Mouse (Mus musculus): ENCODE measurements at regions not wholly inside any gene's neighbourhood (a gene's known extent, or its start where the extent isn't known, plus 50 kb on each side); places are given as distances from the start of the nearest gene placed in this dataset.
A peak's percentile ranks its signal among the peaks of the same experiment; 100 is the strongest.

- Histone ChIP-seq H3K4me3 (no peak overlapping the region), H3K27ac (peak overlapping the region; percentile 68; the same call in 1 of the 2 replicates), H3K36me3 (ENCODE audit: poor library complexity, severe bottlenecking) (no peaks in the 10 kb centered on the region), H3K9me3 (replicated peaks) (no peaks in the 10 kb centered on the region), H3K27me3 (no peaks in the 10 kb centered on the region), H3K4me2 (no peak overlapping the region), H3K9ac (no peak overlapping the region), H3K4me1 (peaks cover 33% of the 10 kb centered on the region)
- ATAC-seq, result 0 out of 2 replicates have a peak, but pooled peaks have one; percentile 5
- 22% methylated on average over 7 of the region's 7 CpGs for WGBS
Observed at GRCm38 (mm10) chr6:127363871-127364590, 82.6 kb upstream of the Parp11 start.

GRCm38 (mm10) chr6:127364591-127365187, 82.0 kb upstream of the Parp11 start:
- H3K4me2 ChIP-seq, result no peak overlapping the region
- no peak overlapping the region for H3K9ac ChIP-seq
- peaks cover 32% of the 10 kb centered on the region for H3K4me1 ChIP-seq
- H3K27me3 ChIP-seq, result no peaks in the 10 kb centered on the region
- no peak for ATAC-seq
- no peak overlapping the region for H3K4me3 ChIP-seq
- WGBS, result 53% methylated on average over 5 of the region's 5 CpGs
- H3K36me3 ChIP-seq (ENCODE audit: poor library complexity, severe bottlenecking), result no peaks in the 10 kb centered on the region
- H3K27ac ChIP-seq, result no peak overlapping the region
- H3K9me3 ChIP-seq (replicated peaks), result no peaks in the 10 kb centered on the region

- H3K4me2 ChIP-seq, result no peak overlapping the region
- 59% methylated on average over 7 of the region's 7 CpGs for WGBS
- no peaks in the 10 kb centered on the region for H3K9me3 ChIP-seq (replicated peaks)
- H3K9ac ChIP-seq, result no peak overlapping the region
- H3K4me3 ChIP-seq, result no peak overlapping the region
- no peaks in the 10 kb centered on the region for H3K27me3 ChIP-seq
- H3K4me1 ChIP-seq, result peaks cover 32% of the 10 kb centered on the region
- no peak for ATAC-seq
- no peaks in the 10 kb centered on the region for H3K36me3 ChIP-seq (ENCODE audit: poor library complexity, severe bottlenecking)
- H3K27ac ChIP-seq, result no peak overlapping the region
Observed at GRCm38 (mm10) chr6:127365246-127365645, 81.4 kb upstream of the Parp11 start.

- peaks cover 32% of the 10 kb centered on the region for H3K4me1 ChIP-seq
Observed at GRCm38 (mm10) chr6:127365651-127366050, 81.0 kb upstream of the Parp11 start.

GRCm38 (mm10) chr6:127373052-127373451, 73.6 kb upstream of the Parp11 start:
- H3K36me3 ChIP-seq (ENCODE audit: poor library complexity, severe bottlenecking), result no peaks in the 10 kb centered on the region
- no peak overlapping the region for H3K4me3 ChIP-seq
- H3K9ac ChIP-seq, result no peak overlapping the region
- H3K27me3 ChIP-seq, result no peaks in the 10 kb centered on the region
- H3K27ac ChIP-seq, result no peak overlapping the region
- ATAC-seq, result no peak
- H3K4me1 ChIP-seq, result peaks cover 32% of the 10 kb centered on the region
- H3K4me2 ChIP-seq, result no peak overlapping the region
- no peaks in the 10 kb centered on the region for H3K9me3 ChIP-seq (replicated peaks)
- 54% methylated on average over 5 of the region's 5 CpGs for WGBS

More at GRCm38 (mm10) chr6:127365651-127366050, 81.0 kb upstream of the Parp11 start:
- H3K4me3 ChIP-seq, result no peak overlapping the region
- H3K27me3 ChIP-seq, result no peaks in the 10 kb centered on the region
- H3K4me2 ChIP-seq, result no peak overlapping the region
- 64% methylated on average over 2 of the region's 2 CpGs for WGBS
- no peak for ATAC-seq
- no peaks in the 10 kb centered on the region for H3K36me3 ChIP-seq (ENCODE audit: poor library complexity, severe bottlenecking)
- no peaks in the 10 kb centered on the region for H3K9me3 ChIP-seq (replicated peaks)
- H3K9ac ChIP-seq, result no peak overlapping the region
- H3K27ac ChIP-seq, result no peak overlapping the region

GRCm38 (mm10) chr6:127373797-127374463, 72.7 kb upstream of the Parp11 start:
- WGBS, result 50% methylated on average over 13 of the region's 13 CpGs
- H3K4me1 ChIP-seq, result peaks cover 32% of the 10 kb centered on the region
- no peaks in the 10 kb centered on the region for H3K36me3 ChIP-seq (ENCODE audit: poor library complexity, severe bottlenecking)
- H3K27ac ChIP-seq, result peak overlapping the region; percentile 20; the same call in 1 of the 2 replicates
- H3K9me3 ChIP-seq (replicated peaks), result no peaks in the 10 kb centered on the region
- no peak overlapping the region for H3K4me2 ChIP-seq
- H3K4me3 ChIP-seq, result no peak overlapping the region
- H3K27me3 ChIP-seq, result no peaks in the 10 kb centered on the region
- ATAC-seq, result no peak; the same call in 1 of the 2 replicates
- no peak overlapping the region for H3K9ac ChIP-seq

- Histone ChIP-seq H3K9ac (no peak overlapping the region), H3K36me3 (ENCODE audit: poor library complexity, severe bottlenecking) (no peaks in the 10 kb centered on the region), H3K27me3 (no peaks in the 10 kb centered on the region), H3K4me2 (no peak overlapping the region), H3K9me3 (replicated peaks) (no peaks in the 10 kb centered on the region), H3K4me1 (peaks cover 32% of the 10 kb centered on the region), H3K27ac (no peak overlapping the region), H3K4me3 (no peak overlapping the region)
- 68% methylated on average over 12 of the region's 12 CpGs for whole genome bisulfite sequencing
- no peak for ATAC-seq
Observed at GRCm38 (mm10) chr6:127374464-127375143, 72.0 kb upstream of the Parp11 start.

GRCm38 (mm10) chr6:127375144-127375529, 71.5 kb upstream of the Parp11 start:
- WGBS, result 96% methylated on average over 2 of the region's 2 CpGs

GRCm38 (mm10) chr6:127375711-127376199, 70.9 kb upstream of the Parp11 start:
- 55% methylated on average over 8 of the region's 8 CpGs for WGBS
- Histone ChIP-seq H3K36me3 (ENCODE audit: poor library complexity, severe bottlenecking) (no peaks in the 10 kb centered on the region), H3K27me3 (no peaks in the 10 kb centered on the region), H3K4me1 (peaks cover 32% of the 10 kb centered on the region), H3K9me3 (replicated peaks) (no peaks in the 10 kb centered on the region), H3K4me2 (no peak overlapping the region), H3K4me3 (no peak overlapping the region), H3K9ac (no peak overlapping the region), H3K27ac (no peak overlapping the region)
- ATAC-seq, result 0 out of 2 replicates have a peak, but pooled peaks have one; percentile 16

More at GRCm38 (mm10) chr6:127375144-127375529, 71.5 kb upstream of the Parp11 start:
- Histone ChIP-seq H3K27ac (no peak overlapping the region), H3K36me3 (ENCODE audit: poor library complexity, severe bottlenecking) (no peaks in the 10 kb centered on the region), H3K4me2 (no peak overlapping the region), H3K27me3 (no peaks in the 10 kb centered on the region), H3K4me1 (peaks cover 32% of the 10 kb centered on the region), H3K4me3 (no peak overlapping the region), H3K9me3 (replicated peaks) (no peaks in the 10 kb centered on the region), H3K9ac (no peak overlapping the region)
- ATAC-seq, result no peak

- Histone ChIP-seq H3K4me1 (peaks cover 23% of the 10 kb centered on the region), H3K9me3 (replicated peaks) (no peaks in the 10 kb centered on the region), H3K4me2 (no peak overlapping the region), H3K4me3 (no peak overlapping the region), H3K36me3 (ENCODE audit: poor library complexity, severe bottlenecking) (no peaks in the 10 kb centered on the region), H3K27me3 (no peaks in the 10 kb centered on the region), H3K27ac (no peak overlapping the region), H3K9ac (no peak overlapping the region)
- ATAC-seq, result no peak
- 91% methylated on average over 1 of the region's 1 CpGs for WGBS
Observed at GRCm38 (mm10) chr6:127378701-127379100, 67.9 kb upstream of the Parp11 start.

GRCm38 (mm10) chr6:127379511-127379910, 67.1 kb upstream of the Parp11 start:
- no peak overlapping the region for H3K4me3 ChIP-seq
- WGBS, result 15% methylated on average over 4 of the region's 4 CpGs
- no peaks in the 10 kb centered on the region for H3K9me3 ChIP-seq (replicated peaks)
- H3K4me2 ChIP-seq, result no peak overlapping the region
- H3K27me3 ChIP-seq, result no peaks in the 10 kb centered on the region
- no peak overlapping the region for H3K9ac ChIP-seq
- H3K36me3 ChIP-seq (ENCODE audit: poor library complexity, severe bottlenecking), result no peaks in the 10 kb centered on the region
- H3K27ac ChIP-seq, result no peak overlapping the region
- H3K4me1 ChIP-seq, result peaks cover 16% of the 10 kb centered on the region
- ATAC-seq, result no peak

Measured in forebrain, embryonic 13.5 days (tissue).